Mouse (Mus musculus) hindbrain, embryonic 14.5 days (tissue): ENCODE data around the gene Bloc1s6. TPM values are rescaled to one million over a fixed set of nuclear protein-coding genes. Genes with fewer than 3 reads are reported as not detected.

Experiments used
- ATAC-seq: fragments of 200-750 bp; cut with Nextera tagmentation; 2 replicates; pipeline ENCODE4 v1.8.0; 2017; ENCODE audit warnings: moderate number of reproducible peaks, mild to moderate bottlenecking, moderate TSS enrichment, moderate library complexity; ENCODE audit not compliant: low FRiP score
- DNase-seq: peaks from one replicate; pipeline ENCODE4 v3.0.0-alpha.2; 2015; ENCODE audit warnings: low spot score
- H3K27ac ChIP-seq: fragments of 300-500 bp; sonication (generic); 2 replicates; pipeline ENCODE4 v1.5.1; 2014; ENCODE audit warnings: mild to moderate bottlenecking, moderate library complexity
- H3K27me3 ChIP-seq: fragments of 300-500 bp; sonication (generic); 2 replicates; pipeline ENCODE4 v1.6.1; 2014; ENCODE audit warnings: mild to moderate bottlenecking, low read length, mixed read lengths; ENCODE audit not compliant: control insufficient read depth, insufficient read depth
- H3K36me3 ChIP-seq: fragments of 300-500 bp; sonication (generic); replicated peaks from 2 replicates; pipeline ENCODE4 v1.6.1; 2014; ENCODE audit not compliant: control insufficient read depth, insufficient read depth
- H3K4me1 ChIP-seq: fragments of 300-500 bp; sonication (generic); replicated peaks from 2 replicates; pipeline ENCODE4 v1.6.1; 2014; ENCODE audit warnings: antibody characterized with exemption, low read length, mixed read lengths; ENCODE audit not compliant: control insufficient read depth, insufficient read depth
- H3K4me2 ChIP-seq: fragments of 300-500 bp; sonication (generic); replicated peaks from 2 replicates; pipeline ENCODE4 v1.6.1; 2014; ENCODE audit warnings: mild to moderate bottlenecking, moderate library complexity
- H3K4me3 ChIP-seq: fragments of 300-500 bp; sonication (generic); replicated peaks from 2 replicates; pipeline ENCODE4 v1.5.1; 2014; ENCODE audit warnings: mild to moderate bottlenecking, low read length
- H3K9ac ChIP-seq: fragments of 300-500 bp; sonication (generic); 2 replicates; pipeline ENCODE4 v1.6.1; 2014
- H3K9me3 ChIP-seq: fragments of 300-500 bp; sonication (generic); 2 replicates; pipeline ENCODE4 v1.6.1; 2016; ENCODE audit warnings: low read length; ENCODE audit not compliant: control insufficient read depth
- WGBS: fragments of 180-500 bp; shearing (Covaris S2); extraction: QIAGEN DNeasy Blood & Tissue Kit; methylation state at CpG from one replicate; pipeline ENCODE4 v1.1.7; 2014; 5-methylcytosine and 5-hydroxymethylcytosine counted together
- polyA plus RNA-seq: library from polyadenylated mRNA; unstranded; fragments of >200 nt; fragmentation: Nextera tagmentation; extraction: Ambion mirVana; gene quantifications from 2 replicates; pipeline ENCODE4 v1.2.1, GENCODE M21; 2014

Gene Bloc1s6
- polyA plus RNA-seq, 1 experiment from 2014 or later, result 78.4 TPM

GRCm38 (mm10) chr2:122776823-122777222, 38.5 kb downstream of the Bloc1s6 start:
- ATAC-seq (no peak), DNase-seq (no peak)
- Histone ChIP-seq H3K9me3 (no peaks in the 10 kb centered on the region), H3K9ac (no peak overlapping the region), H3K27me3 (no peaks in the 10 kb centered on the region), H3K4me3 (no peak overlapping the region), H3K4me2 (no peak overlapping the region), H3K27ac (no peak overlapping the region), H3K4me1 (no peaks in the 10 kb centered on the region), H3K36me3 (no peaks in the 10 kb centered on the region)
- WGBS, result 82% methylated on average over 2 of the region's 2 CpGs

DNA sequence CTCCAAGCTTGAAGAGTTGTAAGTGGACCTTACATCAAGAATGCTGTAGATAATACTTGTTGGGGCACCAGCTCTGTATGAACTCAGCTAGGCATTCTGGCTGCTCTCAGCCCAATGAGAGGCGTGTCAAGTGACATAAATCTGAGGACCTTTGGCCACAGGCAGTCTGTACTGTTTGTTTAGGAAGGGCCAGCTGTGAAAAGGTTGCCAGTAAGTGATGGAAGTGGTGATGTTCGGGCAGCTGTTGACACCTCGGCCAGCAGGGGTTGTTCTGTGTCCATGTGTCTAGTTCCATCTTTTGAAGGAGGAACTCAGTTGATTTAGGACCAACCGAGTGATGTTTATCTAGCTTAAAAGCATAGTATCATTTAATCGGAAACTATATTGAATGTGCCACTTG, 41.7 kb downstream of the Bloc1s6 start:
- no peak overlapping the region for H3K27ac ChIP-seq

DNA sequence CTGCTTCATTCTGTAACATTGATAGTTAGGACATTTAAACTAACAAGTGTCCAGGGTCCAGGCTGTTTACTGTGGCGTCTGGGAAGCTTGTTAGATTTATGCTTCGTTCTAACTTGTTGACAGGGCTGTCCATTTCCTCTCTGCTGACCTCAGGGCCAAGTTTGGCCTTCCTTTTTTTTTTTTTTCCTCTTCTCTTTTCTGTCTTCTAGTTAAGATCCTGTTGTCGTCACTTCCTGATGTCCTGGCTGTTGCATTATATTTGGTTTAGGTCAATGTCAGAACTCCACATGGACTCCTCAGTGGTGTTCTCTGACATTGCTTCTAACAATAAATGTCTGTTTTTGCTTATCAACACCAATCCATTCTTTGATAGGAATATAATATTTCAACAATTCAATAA, 42.1 kb downstream of the Bloc1s6 start:
- Histone ChIP-seq H3K4me2 (no peak overlapping the region), H3K9me3 (no peaks in the 10 kb centered on the region), H3K4me1 (no peaks in the 10 kb centered on the region), H3K27me3 (no peaks in the 10 kb centered on the region), H3K27ac (no peak overlapping the region), H3K9ac (no peak overlapping the region), H3K4me3 (no peak overlapping the region), H3K36me3 (no peaks in the 10 kb centered on the region)
- ATAC-seq, result no peak
- DNase-seq, result no peak
- 81% methylated on average over 3 of the region's 3 CpGs for WGBS

More for the DNA sequence above, 41.7 kb downstream of the Bloc1s6 start:
- no peak overlapping the region for H3K9ac ChIP-seq
- DNase-seq, result no peak
- ATAC-seq, result no peak
- no peaks in the 10 kb centered on the region for H3K4me1 ChIP-seq
- no peaks in the 10 kb centered on the region for H3K36me3 ChIP-seq
- H3K27me3 ChIP-seq, result no peaks in the 10 kb centered on the region
- H3K9me3 ChIP-seq, result no peaks in the 10 kb centered on the region
- H3K4me2 ChIP-seq, result no peak overlapping the region
- H3K4me3 ChIP-seq, result no peak overlapping the region
- 74% methylated on average over 5 of the region's 5 CpGs for WGBS

- no peak for ATAC-seq
- H3K4me2 ChIP-seq, result no peak overlapping the region
- no peaks in the 10 kb centered on the region for H3K27me3 ChIP-seq
- H3K4me1 ChIP-seq, result no peaks in the 10 kb centered on the region
- no peak overlapping the region for H3K9ac ChIP-seq
- no peaks in the 10 kb centered on the region for H3K36me3 ChIP-seq
- no peak for DNase-seq
- no peak overlapping the region for H3K27ac ChIP-seq
- H3K4me3 ChIP-seq, result no peak overlapping the region
- no peaks in the 10 kb centered on the region for H3K9me3 ChIP-seq
- 81% methylated on average over 8 of the region's 8 CpGs for WGBS
Observed at GRCm38 (mm10) chr2:122781590-122782356, 43.5 kb downstream of the Bloc1s6 start.

DNA sequence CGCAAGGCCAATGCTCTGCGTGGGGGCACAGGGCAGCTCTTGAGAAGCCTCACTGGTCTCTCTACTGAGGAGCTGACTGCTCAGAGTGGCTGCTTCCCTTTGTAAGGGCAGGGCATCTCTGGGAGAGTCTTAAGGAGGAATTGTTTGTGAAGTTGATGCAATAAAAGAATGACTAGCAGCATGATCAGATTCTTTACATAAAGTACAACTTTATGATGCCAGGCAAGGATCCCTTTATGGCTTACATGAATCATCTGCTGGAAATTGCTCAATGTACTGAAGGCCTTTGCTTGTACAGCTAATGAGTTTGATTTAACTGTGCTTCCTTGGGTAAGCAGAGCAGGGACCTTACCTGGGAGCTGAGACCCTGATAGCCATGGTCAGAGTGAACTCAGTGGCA, 45.4 kb downstream of the Bloc1s6 start:
- H3K9me3 ChIP-seq, result no peaks in the 10 kb centered on the region
- ATAC-seq, result no peak
- DNase-seq, result no peak
- no peaks in the 10 kb centered on the region for H3K36me3 ChIP-seq
- H3K27ac ChIP-seq, result no peak overlapping the region
- H3K4me1 ChIP-seq, result no peaks in the 10 kb centered on the region
- no peak overlapping the region for H3K4me3 ChIP-seq
- no peak overlapping the region for H3K4me2 ChIP-seq
- H3K9ac ChIP-seq, result no peak overlapping the region
- 89% methylated on average over 2 of the region's 2 CpGs for WGBS
- no peaks in the 10 kb centered on the region for H3K27me3 ChIP-seq

DNA sequence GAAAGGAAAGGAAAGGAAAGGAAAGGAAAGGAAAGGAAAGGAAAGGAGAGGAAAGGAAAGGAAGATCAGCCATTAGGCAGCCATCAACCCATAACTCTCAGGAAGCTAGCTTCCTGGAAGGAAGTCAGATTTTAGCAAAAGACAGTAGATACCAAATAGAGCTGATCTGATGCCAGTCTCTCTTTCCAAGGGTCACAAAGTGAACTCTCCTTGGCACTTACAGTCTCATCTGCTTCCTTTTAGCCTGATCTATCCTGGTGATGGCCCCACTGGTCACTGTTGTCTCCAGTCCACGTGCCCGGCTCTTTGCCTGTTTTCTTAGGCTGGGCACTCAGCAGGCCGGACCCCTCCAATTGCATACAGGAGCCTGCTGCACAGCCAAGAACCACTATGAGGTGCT, 46.4 kb downstream of the Bloc1s6 start:
- Histone ChIP-seq H3K4me3 (no peak overlapping the region), H3K4me2 (no peak overlapping the region), H3K9ac (no peak overlapping the region), H3K27ac (no peak overlapping the region), H3K4me1 (no peaks in the 10 kb centered on the region), H3K9me3 (no peaks in the 10 kb centered on the region), H3K27me3 (no peaks in the 10 kb centered on the region), H3K36me3 (no peaks in the 10 kb centered on the region)
- DNase-seq (no peak), ATAC-seq (no peak)
- WGBS, result 89% methylated on average over 3 of the region's 3 CpGs

DNA sequence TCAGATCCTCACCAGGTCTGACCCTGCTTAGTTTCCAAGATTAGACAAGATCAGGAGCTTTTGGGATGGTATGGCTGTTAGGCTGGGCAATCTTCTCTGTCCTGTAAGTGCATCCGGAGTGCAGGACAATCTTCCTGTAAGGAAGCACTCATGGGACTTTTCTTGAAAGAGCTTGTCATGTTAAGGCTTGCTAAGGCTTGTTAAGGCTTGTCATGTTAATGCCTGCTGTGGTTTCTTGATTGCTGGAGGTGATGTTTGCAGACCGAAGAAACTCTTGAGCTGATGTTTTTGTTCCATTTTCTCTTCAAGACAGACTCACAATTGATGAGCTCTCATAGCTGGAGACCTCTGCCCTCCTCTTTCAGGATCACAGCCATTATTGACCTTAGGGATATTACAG, 47.9 kb downstream of the Bloc1s6 start:
- DNase-seq (no peak), ATAC-seq (no peak)
- Histone ChIP-seq H3K4me1 (no peaks in the 10 kb centered on the region), H3K36me3 (no peaks in the 10 kb centered on the region), H3K27ac (no peak overlapping the region), H3K9me3 (no peaks in the 10 kb centered on the region), H3K27me3 (no peaks in the 10 kb centered on the region), H3K9ac (no peak overlapping the region), H3K4me3 (no peak overlapping the region), H3K4me2 (no peak overlapping the region)
- WGBS, result 86% methylated on average over 2 of the region's 2 CpGs

DNA sequence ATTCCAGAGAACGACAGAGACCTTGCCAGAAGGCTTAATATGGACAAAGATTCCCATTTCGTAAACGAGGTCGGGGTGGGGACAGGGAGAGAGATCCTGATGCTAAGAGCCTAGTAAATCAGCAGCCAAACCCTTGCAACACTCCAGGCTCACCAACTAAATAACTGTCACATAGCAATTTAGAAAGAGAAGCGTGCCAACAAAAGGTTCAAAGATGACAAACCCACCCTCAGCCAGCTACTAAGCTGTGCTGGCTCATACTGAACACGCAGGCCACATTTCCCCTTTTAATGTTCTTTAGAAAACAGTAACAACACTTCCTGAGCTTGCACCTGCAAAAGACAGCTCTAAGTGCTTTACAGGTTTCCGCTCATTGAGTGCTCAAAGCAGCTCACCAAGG, 51.0 kb downstream of the Bloc1s6 start:
- ATAC-seq (no peak), DNase-seq (no peak)
- H3K9ac ChIP-seq, result no peak overlapping the region
- H3K4me3 ChIP-seq, result no peak overlapping the region
- no peak overlapping the region for H3K4me2 ChIP-seq
- H3K9me3 ChIP-seq, result no peaks in the 10 kb centered on the region
- no peak overlapping the region for H3K27ac ChIP-seq
- H3K36me3 ChIP-seq, result no peaks in the 10 kb centered on the region
- H3K4me1 ChIP-seq, result no peaks in the 10 kb centered on the region
- H3K27me3 ChIP-seq, result no peaks in the 10 kb centered on the region
- WGBS, result 93% methylated on average over 7 of the region's 7 CpGs

DNA sequence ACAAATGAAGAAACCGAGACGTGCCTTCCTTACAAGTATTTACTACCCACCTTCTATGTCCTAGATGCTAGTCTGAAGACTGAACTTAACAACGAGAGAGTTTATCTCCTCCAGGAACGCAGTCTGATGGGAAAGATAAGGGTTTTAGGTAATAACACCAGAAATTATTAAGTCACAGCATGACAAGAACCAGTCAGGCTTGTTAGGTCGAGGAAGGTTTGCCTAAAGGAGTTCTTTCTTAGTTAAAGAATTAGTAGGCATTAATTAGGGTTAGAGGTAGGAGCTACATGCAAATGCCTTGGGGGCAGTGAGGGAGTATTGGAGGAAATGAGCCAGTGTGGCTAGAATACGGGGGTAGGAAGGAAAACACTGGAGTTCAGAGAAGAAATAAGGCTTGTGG, 51.4 kb downstream of the Bloc1s6 start:
- Histone ChIP-seq H3K4me3 (no peak overlapping the region), H3K36me3 (no peaks in the 10 kb centered on the region), H3K4me1 (no peaks in the 10 kb centered on the region), H3K27ac (no peak overlapping the region), H3K9ac (no peak overlapping the region), H3K27me3 (no peaks in the 10 kb centered on the region), H3K9me3 (no peaks in the 10 kb centered on the region), H3K4me2 (no peak overlapping the region)
- DNase-seq, result no peak
- ATAC-seq, result no peak
- WGBS, result 79% methylated on average over 6 of the region's 6 CpGs
